Mouse (Mus musculus): ENCODE results near the gene Grcc10.

Gene Grcc10

GRCm38 (mm10) chr6:124740888-124741761 lies at the start of gene Grcc10:
Gene Grcc10 (minus strand): TSS chr6:124741374.
- in situ Hi-C loops (cut with MboI, MseI) = no loop called here

DNA sequence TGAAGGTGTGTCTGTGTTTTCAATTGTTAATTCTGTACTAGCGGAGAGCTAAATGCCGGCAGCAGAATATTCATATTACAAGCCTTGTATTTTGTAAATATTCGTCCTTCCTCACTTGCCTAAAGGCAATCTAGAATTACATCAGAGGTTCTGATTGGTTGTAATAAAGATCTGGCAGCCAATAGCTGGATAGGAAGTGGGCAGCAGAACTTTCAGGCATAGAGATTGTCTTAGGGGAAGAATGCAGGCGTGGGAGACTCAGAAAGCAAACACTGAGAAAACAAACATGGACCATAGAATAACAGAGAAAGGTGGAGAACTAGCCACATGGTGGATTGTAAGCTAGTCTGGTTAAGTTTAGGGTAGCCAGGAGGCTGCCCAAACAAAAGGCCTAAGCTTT lies 48.9 kb upstream of the Grcc10 start:
- in situ Hi-C loops (cut with MboI, MseI) = no loop called here

GRCm38 (mm10) chr6:124789519-124789918 lies 48.3 kb upstream of the Grcc10 start:
- in situ Hi-C loops (cut with MboI, MseI) = no loop called here

GRCm38 (mm10) chr6:124787722-124788121 lies 46.5 kb upstream of the Grcc10 start:
- in situ Hi-C loops (cut with MboI, MseI) = no loop called here

DNA sequence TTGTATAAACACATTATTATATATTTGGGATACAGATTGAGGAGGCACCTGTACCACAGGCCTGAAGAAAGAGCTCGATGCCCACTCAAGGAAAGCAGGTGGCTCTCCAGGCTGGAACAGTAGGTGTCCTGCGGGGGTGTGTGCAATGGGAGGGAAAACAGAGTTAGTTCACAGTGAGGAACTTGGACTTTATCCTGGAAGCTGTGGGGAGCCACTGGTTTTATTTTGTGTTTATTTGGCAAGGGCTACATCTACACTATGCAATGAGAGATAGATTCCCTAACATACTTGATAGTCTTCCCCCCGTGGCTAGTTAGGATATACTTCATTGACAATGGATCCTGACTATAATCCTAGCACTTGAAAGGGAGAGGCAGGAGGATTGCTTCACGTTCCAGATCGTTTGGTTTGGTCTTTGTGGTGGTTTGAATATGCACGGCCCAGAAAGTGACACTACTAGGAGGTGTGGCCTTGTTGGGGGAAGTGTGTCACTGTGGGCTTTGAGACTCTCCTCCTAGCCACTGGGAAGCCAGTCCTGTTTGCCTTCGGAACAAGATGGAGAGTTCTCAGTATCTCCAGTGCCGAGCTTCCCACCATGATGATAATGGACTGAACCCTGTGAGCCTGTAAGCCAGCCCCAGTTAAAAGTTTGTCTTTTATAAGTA lies 45.7 kb upstream of the Grcc10 start:
- in situ Hi-C loops (cut with MboI, MseI) = no loop called here

- in situ Hi-C loops (cut with MboI, MseI) = no loop called here
Measured at GRCm38 (mm10) chr6:124782436-124782835, 41.3 kb upstream of the Grcc10 start.

DNA sequence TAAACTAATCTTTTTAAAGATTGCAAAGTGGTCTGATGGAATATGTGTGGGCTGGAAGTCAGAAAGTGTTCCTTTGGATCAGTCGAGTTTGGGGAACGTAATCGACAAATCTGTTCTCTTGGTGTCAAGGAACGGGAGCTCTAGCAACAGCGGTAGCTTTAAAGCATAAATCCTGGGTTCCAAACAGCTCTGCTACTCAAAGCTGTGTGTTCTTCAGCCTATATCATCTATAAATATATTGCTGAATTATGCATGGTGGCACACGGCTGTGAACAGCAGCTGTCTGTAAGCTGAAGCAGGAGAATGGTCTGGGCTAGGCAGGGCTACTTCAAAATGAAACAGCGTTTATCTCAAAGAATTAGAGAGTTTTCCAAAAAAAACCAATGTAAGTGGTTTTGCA lies 39.7 kb upstream of the Grcc10 start:
- in situ Hi-C loops (cut with MboI, MseI) = no loop called here

GRCm38 (mm10) chr6:124779984-124780416 lies 38.8 kb upstream of the Grcc10 start:
- in situ Hi-C loops (cut with MboI, MseI) = no loop called here

DNA sequence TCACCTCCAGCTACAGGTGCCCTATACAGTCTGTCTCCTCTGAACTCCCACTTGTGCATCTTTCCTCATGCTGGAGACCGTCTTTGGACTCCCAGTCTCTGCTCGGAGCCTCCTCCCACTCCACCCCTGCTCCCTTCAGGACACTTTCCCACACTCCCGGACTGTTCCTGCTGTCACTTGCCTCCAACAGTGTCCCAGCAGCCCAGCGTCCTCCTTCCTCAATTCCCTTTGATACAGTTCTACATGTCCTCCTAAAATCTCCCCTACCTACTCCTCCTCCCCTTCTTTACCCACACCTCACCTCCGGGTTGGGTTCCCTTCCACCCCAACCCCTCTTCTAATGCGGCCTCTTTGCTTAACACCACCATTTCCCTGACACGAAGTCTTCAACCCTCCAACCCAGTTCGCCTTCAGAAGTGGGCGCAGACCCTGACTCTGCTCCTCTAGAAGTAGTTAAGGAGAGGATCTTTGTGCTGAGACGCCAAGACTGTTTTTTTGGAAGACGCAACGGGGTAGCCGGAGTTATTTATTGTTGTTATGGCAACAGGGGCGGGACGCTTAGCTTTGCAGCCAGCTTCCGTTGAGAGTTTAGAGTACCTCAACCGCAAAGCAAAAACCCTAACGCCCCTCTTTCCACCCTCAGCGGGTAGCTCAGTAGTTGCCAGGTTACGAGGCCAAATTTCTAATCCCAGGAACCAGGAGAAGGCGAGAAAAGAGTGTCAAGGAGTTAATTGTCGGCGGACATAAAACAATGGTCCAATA lies 38.2 kb upstream of the Grcc10 start, which contains the start of gene Lrrc23:
TSS of gene Lrrc23 (minus strand) at position 506 of the 762 bp plus-strand sequence.
- in situ Hi-C loops (cut with MboI, MseI) = no loop called here

DNA sequence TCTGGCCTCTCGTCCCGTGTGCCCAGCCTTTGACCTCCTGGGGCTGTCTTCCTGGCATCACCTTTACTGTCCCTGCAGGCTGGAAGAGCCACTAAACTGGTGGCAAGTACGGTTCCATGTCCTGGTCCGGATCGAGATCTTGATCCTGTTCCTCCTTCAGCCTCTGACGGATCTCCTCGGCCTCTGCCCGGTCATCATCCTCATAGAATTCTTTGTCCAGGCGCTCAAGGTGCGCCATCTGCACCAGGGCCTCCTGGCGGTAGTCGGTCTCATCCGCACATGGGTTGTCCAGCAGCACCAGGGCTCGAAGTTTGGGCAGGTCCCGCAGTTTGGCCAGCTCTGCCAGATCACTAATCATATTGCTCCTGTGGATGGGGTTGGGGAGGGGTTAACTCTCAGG lies 29.3 kb upstream of the Grcc10 start:
- in situ Hi-C loops (cut with MboI, MseI) = no loop called here

DNA sequence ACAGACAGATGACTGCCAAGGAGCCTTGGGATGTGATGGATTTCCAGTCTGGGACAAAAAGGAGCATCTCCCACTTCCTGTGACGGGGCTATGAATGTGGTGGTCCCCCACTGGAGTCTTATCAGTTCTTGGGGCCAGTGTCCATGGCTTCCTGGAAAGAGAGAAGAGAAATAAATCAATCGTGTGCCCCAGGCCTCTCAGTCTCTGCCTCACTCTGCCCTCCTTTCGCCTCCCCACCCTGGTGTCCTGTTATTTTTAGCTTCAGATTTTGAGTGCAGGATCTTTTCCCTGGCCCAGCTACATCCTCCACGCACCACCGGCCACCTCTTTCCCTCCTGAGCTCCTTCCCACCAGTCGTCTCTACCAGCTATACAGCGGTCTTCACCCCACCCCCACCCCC lies 28.8 kb upstream of the Grcc10 start:
- in situ Hi-C loops (cut with MboI, MseI) = no loop called here

GRCm38 (mm10) chr6:124769101-124769765 lies 28.1 kb upstream of the Grcc10 start, which contains the start of gene Eno2:
Gene Eno2 (minus strand): TSS chr6:124769673.
- in situ Hi-C loops (cut with MboI, MseI) = loop anchor here (10.0 kb wide), 1 partner anchor 194 kb away; the partner anchor contains the start of gene C1rb

DNA sequence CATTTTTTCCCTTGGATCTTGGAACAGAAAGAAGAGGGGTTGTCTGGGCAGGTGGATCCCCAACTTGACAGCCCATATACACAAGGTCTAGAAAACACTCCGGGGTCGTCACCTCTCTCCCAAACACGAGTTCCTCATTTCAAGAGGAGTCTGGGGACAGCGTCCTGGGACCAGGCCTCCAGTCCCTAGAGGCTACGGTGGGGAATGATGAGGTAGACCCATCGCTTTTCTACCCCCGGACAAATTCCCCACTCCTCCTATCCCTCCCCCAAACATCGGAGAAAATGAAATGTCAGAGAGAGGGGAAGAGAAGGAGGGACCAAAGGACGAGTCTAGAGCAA lies 27.5 kb upstream of the Grcc10 start:
- in situ Hi-C loops (cut with MboI, MseI) = loop anchor here (10.0 kb wide), 1 partner anchor 194 kb away; the partner anchor contains the start of gene C1rb

- in situ Hi-C loops (cut with MboI, MseI) = loop anchor here (10.0 kb wide), 1 partner anchor 193 kb away; the partner anchor contains the start of gene C1rb
Measured at GRCm38 (mm10) chr6:124767920-124768703, 26.9 kb upstream of the Grcc10 start.

GRCm38 (mm10) chr6:124767536-124767919 lies 26.4 kb upstream of the Grcc10 start:
- in situ Hi-C loops (cut with MboI, MseI) = loop anchor here (10.0 kb wide), 1 partner anchor 193 kb away; the partner anchor contains the start of gene C1rb

DNA sequence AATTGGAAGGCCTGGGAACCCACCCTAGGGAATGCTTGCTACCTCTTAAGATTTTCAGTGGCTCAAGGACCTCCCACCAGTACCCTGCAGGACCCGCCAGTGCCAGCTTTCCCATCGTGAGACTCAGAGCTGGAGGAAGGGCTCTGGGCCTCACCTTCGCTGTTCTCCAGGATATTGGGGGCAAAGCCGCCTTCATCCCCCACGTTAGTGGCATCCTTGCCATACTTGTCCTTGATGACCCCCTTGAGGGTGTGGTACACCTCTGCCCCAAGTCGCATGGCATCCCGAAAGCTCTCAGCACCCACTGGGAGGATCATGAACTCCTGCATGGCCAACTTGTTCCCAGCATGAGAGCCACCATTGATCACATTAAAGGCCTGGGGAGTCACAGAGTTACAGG lies 24.8 kb upstream of the Grcc10 start:
- in situ Hi-C loops (cut with MboI, MseI) = loop anchor here (10.0 kb wide), 1 partner anchor 191 kb away; the partner anchor contains the start of gene C1rb

GRCm38 (mm10) chr6:124759259-124759658 lies 18.1 kb upstream of the Grcc10 start:
- in situ Hi-C loops (cut with MboI, MseI) = loop anchor here (10.0 kb wide), 1 partner anchor 824 kb away; no protein-coding TSS in a partner anchor

DNA sequence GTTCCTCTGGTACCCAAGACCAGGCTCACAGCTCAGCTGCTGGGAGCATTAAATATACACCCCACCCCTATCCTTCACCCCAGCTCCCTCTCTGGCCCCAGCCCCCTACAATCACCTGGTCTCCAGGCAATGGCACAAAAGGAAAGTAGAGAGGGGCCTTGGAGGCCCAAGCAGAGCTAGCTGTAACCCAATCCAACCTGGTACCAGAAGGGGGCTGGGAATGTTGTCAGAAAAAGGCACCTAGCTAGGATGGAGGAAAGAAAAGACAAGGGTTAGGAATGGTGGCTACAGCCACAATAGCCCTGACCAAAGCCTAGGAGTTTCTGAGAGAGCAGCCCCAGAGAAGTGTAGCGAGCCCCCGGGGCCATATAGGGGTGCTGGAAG lies 17.7 kb upstream of the Grcc10 start:
- in situ Hi-C loops (cut with MboI, MseI) = loop anchor here (10.0 kb wide), 1 partner anchor 824 kb away; no protein-coding TSS in a partner anchor

DNA sequence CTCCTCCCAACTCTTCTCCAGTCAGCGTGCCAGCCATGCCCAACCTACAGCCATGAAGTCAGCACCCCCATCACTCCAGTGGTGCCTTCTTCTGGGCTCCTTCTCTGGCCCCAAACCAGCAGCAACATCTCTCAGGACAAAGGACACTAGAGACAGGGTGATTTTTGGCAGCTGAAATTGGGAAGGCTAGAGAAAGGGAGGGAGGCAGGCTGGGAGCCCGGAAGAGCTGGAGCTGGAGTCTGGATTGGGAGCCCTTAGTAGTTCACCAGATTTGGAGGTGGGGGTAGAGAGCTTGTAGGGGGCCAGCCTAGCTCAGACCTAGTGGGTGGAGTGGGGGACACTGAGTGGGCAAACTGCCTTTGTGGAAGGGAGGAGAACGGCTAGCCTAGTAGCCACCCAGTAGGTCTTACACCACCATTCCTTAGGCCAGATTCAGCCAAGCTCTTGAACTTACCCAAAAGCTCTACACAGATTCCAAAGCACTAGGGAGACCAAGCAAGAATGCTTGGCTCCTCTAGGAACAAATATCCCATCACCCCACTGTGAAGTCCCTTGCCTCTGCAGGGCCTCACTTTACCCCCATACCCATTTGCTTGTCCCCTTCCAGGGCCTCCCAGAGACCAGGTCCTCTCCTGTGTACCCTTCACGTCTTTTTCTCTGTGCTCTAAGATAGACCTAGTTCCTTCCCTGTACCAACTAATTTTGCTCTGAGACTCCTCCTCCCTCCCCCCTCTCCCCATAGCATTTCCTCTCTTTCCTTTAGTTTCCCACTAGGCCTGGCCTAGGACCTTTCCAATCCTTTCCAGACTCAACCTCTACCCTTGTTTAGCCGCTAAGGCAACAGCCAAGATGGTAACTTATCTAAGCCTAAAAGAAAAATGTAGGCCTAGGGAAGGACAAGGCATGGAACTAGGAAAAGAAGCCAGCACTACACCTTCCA lies 17.0 kb upstream of the Grcc10 start:
- in situ Hi-C loops (cut with MboI, MseI) = loop anchor here (10.0 kb wide), 1 partner anchor 823 kb away; no protein-coding TSS in a partner anchor
